Mouse (Mus musculus): ENCODE results near the gene Vps13c.

Gene Vps13c

GRCm38 (mm10) chr9:67883349-67883984, 43.3 kb downstream of the Vps13c start:
- DNase-seq (ENCODE audit: low spot score), result no peak

GRCm38 (mm10) chr9:67884095-67884494, 43.9 kb downstream of the Vps13c start:
- no peak for DNase-seq (ENCODE audit: low spot score)

- DNase-seq (ENCODE audit: low spot score), result no peak
These were observed 47.0 kb downstream of the Vps13c start for GRCm38 (mm10) chr9:67886981-67887720.

GRCm38 (mm10) chr9:67893474-67893873, 53.3 kb downstream of the Vps13c start:
- DNase-seq (ENCODE audit: low spot score), result no peak

GRCm38 (mm10) chr9:67896646-67897295, 56.6 kb downstream of the Vps13c start:
- DNase-seq (ENCODE audit: low spot score), result no peak

GRCm38 (mm10) chr9:67900398-67900797, 60.2 kb downstream of the Vps13c start:
- DNase-seq (ENCODE audit: low spot score), result no peak

GRCm38 (mm10) chr9:67904355-67904754, 64.2 kb downstream of the Vps13c start:
- no peak for DNase-seq (ENCODE audit: low spot score)

GRCm38 (mm10) chr9:67905541-67905940, 65.3 kb downstream of the Vps13c start:
- DNase-seq (ENCODE audit: low spot score), result no peak

GRCm38 (mm10) chr9:67914681-67915080, 74.5 kb downstream of the Vps13c start:
- no peak for DNase-seq (ENCODE audit: low spot score)

- DNase-seq (ENCODE audit: low spot score), result no peak
These were observed 82.2 kb downstream of the Vps13c start for GRCm38 (mm10) chr9:67922350-67922749.

- peak; percentile 49 for DNase-seq (ENCODE audit: low spot score)
These were observed 90.4 kb downstream of the Vps13c start for GRCm38 (mm10) chr9:67930629-67931028.

GRCm38 (mm10) chr9:67937286-67937685, 97.1 kb downstream of the Vps13c start:
- DNase-seq (ENCODE audit: low spot score), result no peak

GRCm38 (mm10) chr9:67955466-67956010, 115.3 kb downstream of the Vps13c start:
- no peak for DNase-seq (ENCODE audit: low spot score)

- DNase-seq (ENCODE audit: low spot score), result no peak
These were observed 121.8 kb downstream of the Vps13c start for GRCm38 (mm10) chr9:67961953-67962352.

- no peak for DNase-seq (ENCODE audit: low spot score)
These were observed 125.7 kb downstream of the Vps13c start for GRCm38 (mm10) chr9:67965889-67966288.

- no peak for DNase-seq (ENCODE audit: low spot score)
These were observed 126.8 kb downstream of the Vps13c start for GRCm38 (mm10) chr9:67967011-67967410.

- no peak for DNase-seq (ENCODE audit: low spot score)
These were observed 133.3 kb downstream of the Vps13c start for GRCm38 (mm10) chr9:67973451-67973850.

- no peak for DNase-seq (ENCODE audit: low spot score)
These were observed 135.3 kb downstream of the Vps13c start for GRCm38 (mm10) chr9:67975491-67975890.

- DNase-seq (ENCODE audit: low spot score), result no peak
These were observed 166.4 kb downstream of the Vps13c start for GRCm38 (mm10) chr9:68006566-68006965.

- peak; percentile 90 for DNase-seq (ENCODE audit: low spot score)
These were observed 174.8 kb downstream of the Vps13c start for GRCm38 (mm10) chr9:68014991-68015396.

GRCm38 (mm10) chr9:68016255-68016954, 176.2 kb downstream of the Vps13c start:
- DNase-seq (ENCODE audit: low spot score), result peak; percentile 65

- no peak for DNase-seq (ENCODE audit: low spot score)
These were observed 180.7 kb downstream of the Vps13c start for GRCm38 (mm10) chr9:68020776-68021365.
